Mouse (Mus musculus) cerebellum, postnatal 10 days (tissue): Measurements from ENCODE around the gene Olfr171.
"Not testable (repeated sequence)": the region's sequence is repeated elsewhere in the genome, so short reads cannot be mapped to it uniquely, and the experiment has no call there.

Source experiments
- DNase-seq, 2 experiments: peaks; one replicate each; pipeline ENCODE4 v3.0.0; 2021; ENCODE audit warnings: mixed read lengths in 2 of 2

Olfr171 gene

GRCm38 (mm10) chr16:19629816-19630215 lies at the start of gene Olfr171:
Gene Olfr171, minus strand, starts transcription at chr16:19629916.
- no peak for DNase-seq

- DNase-seq, result no peak
Measured at GRCm38 (mm10) chr16:19670768-19671357, 41.1 kb upstream of the Olfr171 start.

- DNase-seq, result peak in 1 of 2 experiments; percentile 3
Measured at GRCm38 (mm10) chr16:19666312-19666711, 36.6 kb upstream of the Olfr171 start.

GRCm38 (mm10) chr16:19611782-19612181 lies 17.9 kb downstream of the Olfr171 start, which contains the start of gene Olfr170:
Gene Olfr170, minus strand, starts transcription at chr16:19611882.
- DNase-seq, result not testable (repeated sequence)

- DNase-seq, result no peak
Measured at GRCm38 (mm10) chr16:19603166-19603565, 26.6 kb downstream of the Olfr171 start.
